8 mouse cellular contexts compared by ENCODE assay signal in the genomic region with DNA sequence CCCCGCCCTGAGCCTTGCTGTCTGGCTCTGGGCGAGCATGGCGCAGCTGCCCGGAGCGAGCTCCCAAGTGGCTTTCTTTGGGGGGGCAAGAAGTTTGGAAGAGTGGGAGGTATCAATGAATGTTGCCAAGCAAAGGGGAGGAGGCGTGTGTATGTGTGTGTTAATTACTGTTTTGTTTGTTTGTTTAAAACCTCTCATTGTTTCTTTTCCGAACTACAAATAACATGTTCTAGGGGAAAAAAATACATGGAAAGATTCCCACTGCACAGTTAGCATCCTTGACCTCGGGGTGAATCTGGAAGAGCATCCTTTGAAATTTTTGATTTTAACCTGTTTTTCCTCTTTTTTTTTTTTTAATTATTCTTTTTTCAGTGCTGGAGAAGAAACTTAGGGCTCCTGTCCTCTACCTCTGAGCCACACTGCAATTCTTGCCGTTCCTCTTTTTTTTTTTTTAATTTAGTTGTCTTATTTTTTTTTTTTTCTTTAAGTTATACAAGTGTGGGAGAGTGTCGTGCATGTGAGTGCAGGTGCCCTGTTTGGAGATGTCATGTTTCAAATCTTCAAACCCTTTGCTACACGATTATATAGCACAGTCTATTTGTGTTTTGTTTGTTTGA. TPM values are rescaled to one million over a fixed set of nuclear protein-coding genes. Genes with fewer than 3 reads are reported as not detected.
DNase-seq lines count a peak whose midpoint lies in the region; ATAC-seq and TF ChIP-seq lines count a peak whose summit lies in the region.

No protein-coding gene starts in this region.

- no peaks in the 10 kb centered on the region; the same call in 1 of the 2 replicates for H3K9me3 ChIP-seq in heart, embryonic 16.5 days (replicated peaks; ENCODE audit: control insufficient read depth, low read length)
- H3K9me3 ChIP-seq in MEL (replicated peaks; ENCODE audit: insufficient read depth, low read length): no peaks in the 10 kb centered on the region
- no peaks in the 10 kb centered on the region for H3K9me3 ChIP-seq in hindbrain, embryonic 11.5 days (ENCODE audit: control insufficient read depth, low read length)
- peaks cover 2% of the 10 kb centered on the region; the same call in 1 of the 2 replicates for H3K9me3 ChIP-seq in midbrain, embryonic 11.5 days (ENCODE audit: control insufficient read depth, low read length)

- DNase-seq in heart, adult 18-20 months: no peak
- DNase-seq in MEL (ENCODE audit: low read depth, low spot score): no peak
- DNase-seq in hindbrain, embryonic 11.5 days (ENCODE audit: low spot score): no peak
- DNase-seq in midbrain, embryonic 11.5 days (ENCODE audit: low spot score, missing footprints): peak; percentile 96
- DNase-seq in layer of hippocampus, postnatal 36 days: no peak
- no peak for DNase-seq in urinary bladder, postnatal 36 days (ENCODE audit: low spot score in 2 of 2)
- no peak for DNase-seq in gastrocnemius, adult 8-10 months (ENCODE audit: low spot score in 2 of 2)

- H3K4me2 ChIP-seq in heart, embryonic 16.5 days (ENCODE audit: low read depth, low read length): peak overlapping the region; percentile 66
- H3K4me2 ChIP-seq in hindbrain, embryonic 11.5 days (replicated peaks; ENCODE audit: low read depth, low read length): peak overlapping the region; percentile 35
- H3K4me2 ChIP-seq in midbrain, embryonic 11.5 days: peak overlapping the region; percentile 40

- no peaks in the 10 kb centered on the region; the same call in 1 of the 2 replicates for H3K4me1 ChIP-seq in heart, embryonic 16.5 days (ENCODE audit: control insufficient read depth, insufficient read depth, low read length)
- no peaks in the 10 kb centered on the region for H3K4me1 ChIP-seq in MEL (ENCODE audit: control insufficient read depth in 1 of 2, insufficient read depth in 2 of 2, low read length in 2 of 2)
- no peaks in the 10 kb centered on the region; the same call in 1 of the 2 replicates for H3K4me1 ChIP-seq in hindbrain, embryonic 11.5 days (replicated peaks; ENCODE audit: control insufficient read depth, insufficient read depth, low read length)
- peaks cover 12% of the 10 kb centered on the region; the same call in 1 of the 2 replicates for H3K4me1 ChIP-seq in midbrain, embryonic 11.5 days (ENCODE audit: control insufficient read depth, insufficient read depth, low read length)

- H3K36me3 ChIP-seq in heart, embryonic 16.5 days (ENCODE audit: control insufficient read depth, insufficient read depth): no peaks in the 10 kb centered on the region
- H3K36me3 ChIP-seq in MEL (ENCODE audit: control insufficient read depth in 1 of 2, insufficient read depth in 2 of 2, low read length in 2 of 2): no peaks in the 10 kb centered on the region
- H3K36me3 ChIP-seq in hindbrain, embryonic 11.5 days (ENCODE audit: control insufficient read depth, insufficient read depth, low read length): no peaks in the 10 kb centered on the region
- H3K36me3 ChIP-seq in midbrain, embryonic 11.5 days (ENCODE audit: control insufficient read depth, insufficient read depth, low read length): no peaks in the 10 kb centered on the region

- TF ChIP-seq EP300 in MEL (IDR thresholded peaks at IDR 0.05; ENCODE audit: low read depth in 1 of 2, low read length in 2 of 2): no peak

- no peak overlapping the region for H3K27ac ChIP-seq in heart, embryonic 16.5 days (ENCODE audit: low read length)
- no peak overlapping the region for H3K27ac ChIP-seq in MEL (ENCODE audit: control insufficient read depth, low read depth, low read length)
- H3K27ac ChIP-seq in hindbrain, embryonic 11.5 days (ENCODE audit: low read depth, low read length): peak overlapping the region; percentile 86
- peak overlapping the region; percentile 87 for H3K27ac ChIP-seq in midbrain, embryonic 11.5 days (ENCODE audit: low read depth, low read length)

- TF ChIP-seq POLR2A in MEL (IDR thresholded peaks at IDR 0.05; ENCODE audit: control insufficient read depth in 1 of 2, insufficient read depth in 1 of 2, low read depth in 1 of 2, low read length in 2 of 2, poor library complexity in 1 of 2): no peak

- peak overlapping the region; percentile 69 for H3K9ac ChIP-seq in heart, embryonic 16.5 days (ENCODE audit: low read length)
- H3K9ac ChIP-seq in MEL (ENCODE audit: control insufficient read depth, low read depth, low read length, poor library complexity, severe bottlenecking): no peak overlapping the region
- peak overlapping the region; percentile 36 for H3K9ac ChIP-seq in hindbrain, embryonic 11.5 days (ENCODE audit: low read depth, low read length)
- peak overlapping the region; percentile 44 for H3K9ac ChIP-seq in midbrain, embryonic 11.5 days (ENCODE audit: low read length)

- no peaks in the 10 kb centered on the region; the same call in none of the 2 replicates for H3K27me3 ChIP-seq in heart, embryonic 16.5 days (ENCODE audit: control insufficient read depth, insufficient read depth, low read length)
- H3K27me3 ChIP-seq in MEL (ENCODE audit: control insufficient read depth in 1 of 2, insufficient read depth in 2 of 2, low read length in 2 of 2): no peaks in the 10 kb centered on the region
- no peaks in the 10 kb centered on the region for H3K27me3 ChIP-seq in hindbrain, embryonic 11.5 days (ENCODE audit: control insufficient read depth, insufficient read depth, low read length)
- H3K27me3 ChIP-seq in midbrain, embryonic 11.5 days (ENCODE audit: control insufficient read depth, insufficient read depth, low read length): no peaks in the 10 kb centered on the region

- H3K4me3 ChIP-seq in heart, embryonic 16.5 days (ENCODE audit: low read length): peak overlapping the region; percentile 37
- H3K4me3 ChIP-seq in MEL (ENCODE audit: control insufficient read depth in 1 of 2, insufficient read depth in 1 of 2, low read depth in 2 of 2, low read length in 2 of 2): no peak overlapping the region
- H3K4me3 ChIP-seq in hindbrain, embryonic 11.5 days (ENCODE audit: low read depth, low read length): peak overlapping the region; percentile 20; the same call in 1 of the 2 replicates
- H3K4me3 ChIP-seq in midbrain, embryonic 11.5 days (ENCODE audit: low read depth, low read length): peak overlapping the region; percentile 20

- no peak for TF ChIP-seq CTCF in MEL (IDR thresholded peaks at IDR 0.05 in 2 of 3, conservative IDR thresholded peaks at IDR 0.05 in 1 of 3; ENCODE audit: control insufficient read depth in 1 of 3, insufficient read depth in 1 of 3, low read depth in 2 of 3, low read length in 3 of 3, poor library complexity in 1 of 3, severe bottlenecking in 1 of 3)

- no peaks in the 10 kb centered on the region for H3K79me2 ChIP-seq in MEL (ENCODE audit: control insufficient read depth, insufficient read depth, low read length, poor library complexity)

- no peak for TF ChIP-seq RAD21 in MEL (IDR thresholded peaks at IDR 0.05; ENCODE audit: low read depth, low read length)

- ATAC-seq in heart, embryonic 16.5 days (replicated peaks; ENCODE audit: extremely low read depth, insufficient read depth, low FRiP score): no peak
- ATAC-seq in hindbrain, embryonic 11.5 days (ENCODE audit: low FRiP score): no peak
- no peak; the same call in 1 of the 2 replicates for ATAC-seq in midbrain, embryonic 11.5 days (ENCODE audit: low FRiP score)

- WGBS in heart, embryonic 16.5 days: 27% methylated on average over 11 of the region's 11 CpGs
- WGBS in hindbrain, embryonic 11.5 days: 10% methylated on average over 11 of the region's 11 CpGs
- 10% methylated on average over 11 of the region's 11 CpGs for WGBS in midbrain, embryonic 11.5 days

RNA-seq across cellular contexts. Expression of gene Cox6a1, which starts 25.5 kb away (rescaled TPM):
- polyA plus RNA-seq in heart, embryonic 16.5 days (2015; fragmentation: Nextera tagmentation; extraction: Ambion mirVana): 1,358 and 1,596 TPM in 2 replicates
- 100 to 1,000 TPM; 273 to 280 TPM for total RNA-seq in heart, adult 18-20 months (2021)
- 725 and 749 TPM in 2 replicates for total RNA-seq in MEL (2012; rRNA removed)
- polyA plus RNA-seq in MEL (2012; ENCODE audit: insufficient read depth in 1 of 2, insufficient read length in 2 of 2, low read depth in 1 of 2, low replicate concordance in 2 of 2, missing spikeins in 1 of 2): 1,000 to 10,000 TPM in 1 of 2 experiments, 100 to 1,000 TPM in 1; 328 to 1,215 TPM
- polyA plus RNA-seq in hindbrain, embryonic 11.5 days (2014; fragmentation: Nextera tagmentation; extraction: Ambion mirVana): 811 and 829 TPM in 2 replicates
- 745 and 840 TPM in 2 replicates for polyA plus RNA-seq in midbrain, embryonic 11.5 days (2014; fragmentation: Nextera tagmentation; extraction: Ambion mirVana)
- 100 to 1,000 TPM; 708 to 783 TPM for total RNA-seq in layer of hippocampus, postnatal 36 days (2021)
- 10 to 100 TPM; 35.3 to 49.8 (median 42.5) TPM for total RNA-seq in gastrocnemius, adult 8-10 months (2022)

RNA-seq across cellular contexts. Expression of gene Triap1, which starts 33.3 kb away (rescaled TPM):
- polyA plus RNA-seq in heart, embryonic 16.5 days (2015; fragmentation: Nextera tagmentation; extraction: Ambion mirVana): 39.2 and 40.2 TPM in 2 replicates
- total RNA-seq in heart, adult 18-20 months (2021): 10 to 100 TPM; 26.9 to 28.4 TPM
- 50.8 and 63.2 TPM in 2 replicates for total RNA-seq in MEL (2012; rRNA removed)
- 10 to 100 TPM in 1 of 2 experiments, not detected in 1; 59.2 TPM for polyA plus RNA-seq in MEL (2012; ENCODE audit: insufficient read depth in 1 of 2, insufficient read length in 2 of 2, low read depth in 1 of 2, low replicate concordance in 2 of 2, missing spikeins in 1 of 2)
- polyA plus RNA-seq in hindbrain, embryonic 11.5 days (2014; fragmentation: Nextera tagmentation; extraction: Ambion mirVana): 56.8 and 60.0 TPM in 2 replicates
- 57.7 and 64.7 TPM in 2 replicates for polyA plus RNA-seq in midbrain, embryonic 11.5 days (2014; fragmentation: Nextera tagmentation; extraction: Ambion mirVana)
- total RNA-seq in layer of hippocampus, postnatal 36 days (2021): 10 to 100 TPM; 24.8 to 29.2 TPM
- total RNA-seq in gastrocnemius, adult 8-10 months (2022): 10 to 100 TPM; 18.9 to 23.7 (median 20.1) TPM

RNA-seq across cellular contexts. Expression of gene Gatc, which starts 33.3 kb away (rescaled TPM):
- 22.4 and 24.6 TPM in 2 replicates for polyA plus RNA-seq in heart, embryonic 16.5 days (2015; fragmentation: Nextera tagmentation; extraction: Ambion mirVana)
- 10 to 100 TPM; 17.2 to 18.0 TPM for total RNA-seq in heart, adult 18-20 months (2021)
- total RNA-seq in MEL (2012; rRNA removed): 6.3 and 6.5 TPM in 2 replicates
- 10 to 100 TPM in 1 of 2 experiments, not detected in 1; 32.2 TPM for polyA plus RNA-seq in MEL (2012; ENCODE audit: insufficient read depth in 1 of 2, insufficient read length in 2 of 2, low read depth in 1 of 2, low replicate concordance in 2 of 2, missing spikeins in 1 of 2)
- polyA plus RNA-seq in hindbrain, embryonic 11.5 days (2014; fragmentation: Nextera tagmentation; extraction: Ambion mirVana): 43.0 and 51.2 TPM in 2 replicates
- polyA plus RNA-seq in midbrain, embryonic 11.5 days (2014; fragmentation: Nextera tagmentation; extraction: Ambion mirVana): 43.5 and 46.8 TPM in 2 replicates
- 10 to 100 TPM; 20.9 to 22.0 TPM for total RNA-seq in layer of hippocampus, postnatal 36 days (2021)
- 10 to 100 TPM; 22.8 to 25.6 (median 24.4) TPM for total RNA-seq in gastrocnemius, adult 8-10 months (2022)

RNA-seq across cellular contexts. Expression of gene Srsf9, which starts 47.3 kb away (rescaled TPM):
- polyA plus RNA-seq in heart, embryonic 16.5 days (2015; fragmentation: Nextera tagmentation; extraction: Ambion mirVana): 94.3 and 131 TPM in 2 replicates
- 10 to 100 TPM; 18.2 to 19.2 TPM for total RNA-seq in heart, adult 18-20 months (2021)
- total RNA-seq in MEL (2012; rRNA removed): 80.0 and 98.0 TPM in 2 replicates
- polyA plus RNA-seq in MEL (2012; ENCODE audit: insufficient read depth in 1 of 2, insufficient read length in 2 of 2, low read depth in 1 of 2, low replicate concordance in 2 of 2, missing spikeins in 1 of 2): 100 to 1,000 TPM in 1 of 2 experiments, not detected in 1; 170 TPM
- polyA plus RNA-seq in hindbrain, embryonic 11.5 days (2014; fragmentation: Nextera tagmentation; extraction: Ambion mirVana): 305 and 320 TPM in 2 replicates
- 362 and 376 TPM in 2 replicates for polyA plus RNA-seq in midbrain, embryonic 11.5 days (2014; fragmentation: Nextera tagmentation; extraction: Ambion mirVana)
- 10 to 100 TPM; 85.8 to 88.9 TPM for total RNA-seq in layer of hippocampus, postnatal 36 days (2021)
- 10 to 100 TPM in 3 of 4 experiments, 1 to 10 TPM in 1; 8.6 to 13.1 (median 11.5) TPM for total RNA-seq in gastrocnemius, adult 8-10 months (2022)

RNA-seq across cellular contexts. Expression of gene Msi1, which starts 55.1 kb away (rescaled TPM):
- 1.1 and 1.8 TPM in 2 replicates for polyA plus RNA-seq in heart, embryonic 16.5 days (2015; fragmentation: Nextera tagmentation; extraction: Ambion mirVana)
- total RNA-seq in heart, adult 18-20 months (2021): under 1 TPM; 0.40 to 0.67 TPM
- total RNA-seq in MEL (2012; rRNA removed): 3.1 and 3.5 TPM in 2 replicates
- 1 to 10 TPM in 1 of 2 experiments, not detected in 1; 5.7 TPM for polyA plus RNA-seq in MEL (2012; ENCODE audit: insufficient read depth in 1 of 2, insufficient read length in 2 of 2, low read depth in 1 of 2, low replicate concordance in 2 of 2, missing spikeins in 1 of 2)
- 136 and 141 TPM in 2 replicates for polyA plus RNA-seq in hindbrain, embryonic 11.5 days (2014; fragmentation: Nextera tagmentation; extraction: Ambion mirVana)
- polyA plus RNA-seq in midbrain, embryonic 11.5 days (2014; fragmentation: Nextera tagmentation; extraction: Ambion mirVana): 199 and 227 TPM in 2 replicates
- 10 to 100 TPM; 52.1 to 53.0 TPM for total RNA-seq in layer of hippocampus, postnatal 36 days (2021)
- total RNA-seq in gastrocnemius, adult 8-10 months (2022): under 1 TPM in 2 of 4 experiments, not detected in 2; 0.19 to 0.27 TPM

Comparison
In these comparisons a context has a peak if more than half of its experiments do, and no peak if none do; other contexts are left out.
1. H3K27ac ChIP-seq: peak in hindbrain, embryonic 11.5 days (single experiment) and midbrain, embryonic 11.5 days (single experiment); none in heart, embryonic 16.5 days (single experiment) and MEL (single experiment).
2. H3K4me3 ChIP-seq: peak in heart, embryonic 16.5 days (single experiment), hindbrain, embryonic 11.5 days (single experiment) and midbrain, embryonic 11.5 days (single experiment); none in MEL (0 of 2).
3. RNA of gene Cox6a1, which starts 25.5 kb away (total RNA-seq): 708 to 783 TPM in layer of hippocampus, postnatal 36 days, 725 to 749 TPM in MEL and 273 to 280 TPM in heart, adult 18-20 months; 35.3 to 49.8 TPM in gastrocnemius, adult 8-10 months; every median in the first group is over 4 times any median in the second.
4. Peak in every context shown above with its lines, with median percentiles within 50 percentile points of each other: H3K4me2 ChIP-seq.